Mouse (Mus musculus) gastrocnemius, adult 8-10 months (tissue): Measurements from ENCODE around the gene Eif2b3. TPM values are rescaled to one million over a fixed set of nuclear protein-coding genes. Genes with fewer than 3 reads are reported as not detected.
A peak's percentile ranks its signal among the peaks of the same experiment; 100 is the strongest.

Experiments
- DNase-seq, 2 experiments: peaks; one replicate each; pipeline ENCODE4 v3.0.0; 2022; ENCODE audit warnings: low spot score in 2 of 2
- total RNA-seq, 4 experiments: library from RNA; stranded (reverse); gene quantifications; 2 replicates each; pipeline ENCODE4 v1.2.4; 2022

Eif2b3 gene
- total RNA-seq, 4 experiments from 2014 or later, result 18.3 to 24.1 (median 22.3) TPM

- no peak for DNase-seq
Measured at GRCm38 (mm10) chr4:117014901-117015415, 4.2 kb upstream of the Eif2b3 start.

DNA sequence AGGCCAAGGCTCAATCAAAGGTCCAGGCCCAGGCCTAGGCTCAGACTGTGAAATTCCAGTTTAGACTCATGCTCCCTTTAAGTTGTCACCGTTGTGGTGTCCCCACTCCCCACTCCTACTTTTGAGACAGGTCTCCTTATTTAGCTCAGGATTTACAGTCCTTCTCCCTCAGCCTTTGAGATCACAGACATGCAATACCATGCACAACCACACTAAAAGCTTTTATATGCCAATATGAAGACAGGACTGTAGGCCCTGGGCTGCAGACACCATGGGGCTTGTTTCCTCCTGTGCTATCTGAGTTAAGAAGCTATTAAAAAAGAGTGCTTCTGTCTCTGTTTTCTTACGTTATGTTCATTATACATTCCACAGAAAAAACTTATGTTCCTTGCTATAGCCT, 1.5 kb upstream of the Eif2b3 start:
- DNase-seq, result no peak

GRCm38 (mm10) chr4:117018327-117018726, 875 bp upstream of the Eif2b3 start:
- no peak for DNase-seq

- no peak for DNase-seq
Measured at GRCm38 (mm10) chr4:117023469-117023868, 4.3 kb downstream of the Eif2b3 start.

GRCm38 (mm10) chr4:117031105-117031504, 11.9 kb downstream of the Eif2b3 start:
- DNase-seq, result no peak

- peak in 1 of 2 experiments; percentile 33 for DNase-seq
Measured at GRCm38 (mm10) chr4:117039925-117040687, 20.9 kb downstream of the Eif2b3 start.

- no peak for DNase-seq
Measured at GRCm38 (mm10) chr4:117040791-117041190, 21.6 kb downstream of the Eif2b3 start.

DNA sequence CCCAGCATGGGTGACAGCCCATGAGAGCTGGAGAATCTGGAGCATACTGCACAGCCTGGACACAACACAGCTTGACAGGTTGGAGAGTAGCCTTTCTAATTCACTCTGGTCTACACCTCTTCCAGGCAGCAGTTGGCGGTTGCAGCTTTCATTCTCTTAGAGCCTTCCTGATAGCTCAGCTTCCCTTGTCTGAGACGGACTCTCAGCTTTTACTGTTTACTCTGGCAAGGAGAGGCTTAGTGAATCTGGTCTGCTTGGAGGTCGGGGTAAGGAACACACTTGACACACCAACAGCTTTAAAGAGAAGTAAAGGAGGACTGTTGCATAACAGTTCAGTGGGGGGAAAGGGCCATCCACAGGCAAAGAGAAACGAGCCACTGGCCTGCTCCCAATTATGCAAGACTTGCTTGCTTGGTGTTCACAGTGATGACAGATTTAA, 22.1 kb downstream of the Eif2b3 start:
- DNase-seq, result peak; percentile 47 to 63

GRCm38 (mm10) chr4:117048836-117049235, 29.6 kb downstream of the Eif2b3 start:
- DNase-seq, result peak in 1 of 2 experiments; percentile 22

- no peak for DNase-seq
Measured at GRCm38 (mm10) chr4:117049485-117049884, 30.3 kb downstream of the Eif2b3 start.

DNA sequence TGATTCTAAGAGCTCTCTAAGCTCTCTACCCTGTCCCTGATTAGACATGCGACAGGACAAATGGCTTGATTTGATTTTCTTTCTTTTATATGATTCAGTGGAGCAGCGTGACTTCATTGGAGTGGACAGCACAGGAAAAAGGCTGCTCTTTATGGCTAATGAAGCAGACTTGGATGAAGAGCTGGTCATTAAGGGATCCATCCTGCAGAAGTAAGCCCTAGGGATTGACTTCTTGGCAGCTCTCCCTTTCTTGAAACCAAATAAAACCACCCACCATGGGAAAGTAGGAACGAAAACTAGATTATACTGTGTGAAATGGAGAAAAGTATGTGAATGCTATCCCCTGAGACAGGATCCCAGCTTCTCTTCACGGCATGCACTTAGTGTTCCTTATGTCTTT, 33.4 kb downstream of the Eif2b3 start:
- peak in 1 of 2 experiments; percentile 21 for DNase-seq

DNA sequence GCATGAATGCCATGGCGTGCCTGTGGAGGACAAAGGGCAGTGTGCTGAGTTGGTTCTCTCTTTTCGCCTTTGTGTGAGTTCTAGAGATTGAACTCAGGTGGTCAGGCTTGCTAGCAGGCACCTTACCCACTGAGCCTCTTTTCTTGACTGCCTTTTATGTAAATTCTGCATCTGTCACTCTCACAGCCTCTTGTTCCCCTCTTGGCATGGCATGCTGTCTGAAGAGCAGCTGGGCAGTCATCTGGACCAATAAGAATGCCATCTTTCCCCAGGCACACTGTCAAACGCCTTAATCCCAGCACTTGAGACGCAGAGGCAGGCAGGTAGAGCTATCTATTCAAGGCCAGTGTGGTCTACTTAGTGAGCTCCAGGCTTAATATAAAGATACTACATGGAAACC, 34.8 kb downstream of the Eif2b3 start:
- DNase-seq, result no peak

GRCm38 (mm10) chr4:117056102-117056501, 36.9 kb downstream of the Eif2b3 start:
- DNase-seq, result no peak

- no peak for DNase-seq
Measured at GRCm38 (mm10) chr4:117056514-117056913, 37.3 kb downstream of the Eif2b3 start.

DNA sequence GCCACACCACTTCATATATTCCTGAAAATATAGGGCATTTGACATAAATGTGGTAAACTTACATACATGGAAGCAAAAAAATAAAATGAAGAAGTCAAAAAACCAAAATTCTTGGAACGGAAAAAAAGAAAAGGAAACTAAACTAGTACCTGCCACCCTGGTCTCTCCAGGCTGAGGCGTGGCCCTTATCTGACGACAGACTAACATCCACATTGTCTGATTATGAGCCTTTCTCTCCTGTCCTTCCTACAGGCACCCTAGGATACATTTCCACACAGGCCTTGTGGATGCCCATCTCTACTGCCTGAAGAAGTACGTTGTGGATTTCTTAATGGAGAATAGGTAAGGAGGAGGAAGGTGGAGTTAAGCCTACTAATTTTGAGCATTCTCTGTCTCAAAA, 39.3 kb downstream of the Eif2b3 start:
- DNase-seq, result no peak

- DNase-seq, result no peak
Measured at GRCm38 (mm10) chr4:117062700-117063390, 43.6 kb downstream of the Eif2b3 start.

DNA sequence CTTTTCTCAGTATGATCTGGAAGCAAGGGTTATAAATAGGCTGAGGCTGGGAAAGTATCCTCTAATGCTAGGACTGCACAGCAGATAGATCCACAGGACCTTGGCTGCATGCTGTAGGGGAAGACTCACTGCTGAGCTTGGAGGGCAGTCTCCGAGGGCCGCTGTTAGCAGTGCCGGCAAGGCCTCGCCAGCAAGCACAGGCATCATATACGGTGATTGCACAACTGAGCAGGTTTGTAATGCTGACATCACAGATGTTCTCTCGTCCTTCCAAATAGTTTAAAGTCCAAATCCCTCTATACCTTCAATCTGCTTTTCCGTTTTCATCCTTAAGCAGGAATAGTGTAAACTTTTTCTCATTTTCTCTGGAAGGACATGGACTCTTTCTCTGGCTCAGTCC, 48.8 kb downstream of the Eif2b3 start:
- DNase-seq, result no peak

GRCm38 (mm10) chr4:117069647-117070046, 50.4 kb downstream of the Eif2b3 start:
- no peak for DNase-seq

DNA sequence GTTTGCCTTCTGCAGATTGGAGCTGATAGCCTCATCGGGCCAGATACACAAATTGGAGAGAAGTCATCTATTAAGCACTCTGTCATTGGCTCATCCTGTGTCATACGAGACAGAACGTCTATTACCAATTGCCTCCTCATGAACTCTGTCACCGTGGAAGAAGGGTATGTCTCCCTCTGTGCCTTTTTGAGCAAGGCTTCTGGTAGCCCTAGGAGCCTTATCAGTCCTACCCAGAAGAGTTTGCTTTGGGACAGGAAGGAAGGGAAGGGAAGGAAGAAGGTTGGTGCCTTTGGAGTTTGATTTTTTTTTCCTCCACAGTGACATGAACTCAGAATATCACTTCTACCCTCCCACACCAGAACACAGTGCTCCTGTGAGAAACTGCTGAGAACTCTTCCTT, 51.4 kb downstream of the Eif2b3 start:
- no peak for DNase-seq

- DNase-seq, result no peak
Measured at GRCm38 (mm10) chr4:117071183-117071582, 52.0 kb downstream of the Eif2b3 start.

GRCm38 (mm10) chr4:117087948-117088640, 68.9 kb downstream of the Eif2b3 start:
- DNase-seq, result no peak

DNA sequence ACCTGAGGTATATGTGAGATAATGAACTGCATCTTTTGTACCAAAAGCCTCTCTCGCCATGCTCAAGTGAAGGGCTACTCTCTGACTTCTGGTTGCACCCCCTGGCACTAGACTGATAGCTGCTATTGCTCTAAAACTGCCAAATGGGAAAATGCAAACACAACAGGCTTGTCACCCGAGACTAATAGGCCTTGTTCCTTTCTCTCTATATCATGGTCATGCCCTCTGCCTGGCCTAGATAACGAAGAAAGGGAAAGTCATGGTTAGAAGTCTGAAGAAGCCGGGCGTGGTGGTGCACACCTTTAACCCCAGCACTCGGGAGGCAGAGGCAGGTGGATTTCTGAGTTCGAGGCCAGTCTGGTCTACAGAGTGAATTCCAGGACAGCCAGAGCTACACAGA, 71.4 kb downstream of the Eif2b3 start:
- no peak for DNase-seq
